Mouse (Mus musculus) layer of hippocampus, adult 2 months (tissue): ENCODE results near the gene Ngef. TPM values are rescaled to one million over a fixed set of nuclear protein-coding genes. Genes with fewer than 3 reads are reported as not detected.
"Not testable (repeated sequence)": the region's sequence is repeated elsewhere in the genome, so short reads cannot be mapped to it uniquely, and the experiment has no call there.

Experiments used
- DNase-seq, 2 experiments: peaks; one replicate each; pipeline ENCODE4 v3.0.0; 2022; ENCODE audit warnings: low spot score in 2 of 2
- H3K27ac ChIP-seq: fragments of 200-600 bp; 2 replicates; pipeline ENCODE4 v1.8.1; 2022
- H3K4me3 ChIP-seq: fragments of 200-600 bp; 2 replicates; pipeline ENCODE4 v1.8.1; 2022; ENCODE audit warnings: mild to moderate bottlenecking
- CTCF ChIP-seq: fragments of 200-600 bp; conservative IDR thresholded peaks from 2 replicates; pipeline ENCODE4 v1.8.1; 2022; ENCODE audit warnings: antibody characterized with exemption, mild to moderate bottlenecking, moderate library complexity
- total RNA-seq, 2 experiments: library from RNA; stranded (reverse); gene quantifications; 2 replicates each; pipeline ENCODE4 v1.2.3; 2021

The Ngef gene
- total RNA-seq, 2 experiments from 2014 or later = 100 to 105 TPM

- peak; percentile 31 for TF ChIP-seq CTCF
- Histone ChIP-seq H3K4me3 (peak overlapping the region; percentile 84), H3K27ac (peak overlapping the region; percentile 94)
- DNase-seq = no peak
Measured at GRCm38 (mm10) chr1:87507857-87508256, 65.8 kb downstream of the Ngef start.

DNA sequence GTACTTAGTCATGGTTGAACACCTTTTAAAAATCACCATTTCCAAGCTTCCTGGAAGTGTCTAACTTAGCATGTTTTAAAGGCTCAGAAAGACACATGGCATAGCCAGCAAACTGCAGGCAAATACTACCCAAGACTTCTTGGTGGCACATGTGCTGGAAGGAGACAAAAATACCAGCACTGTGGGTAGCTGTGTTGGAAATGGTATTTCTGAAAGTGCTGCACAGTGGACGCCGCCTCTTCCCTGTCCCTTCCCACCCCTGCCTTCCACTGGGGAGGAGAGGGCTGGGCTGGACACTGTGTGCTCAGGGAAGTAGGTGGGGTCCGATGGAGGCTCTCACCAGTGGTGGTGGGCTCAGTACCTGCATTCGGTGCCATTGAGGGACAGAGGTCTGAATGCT, 68.1 kb downstream of the Ngef start:
- Histone ChIP-seq H3K27ac (no peak overlapping the region), H3K4me3 (no peak overlapping the region)
- no peak for TF ChIP-seq CTCF
- no peak for DNase-seq

GRCm38 (mm10) chr1:87493542-87493941, 80.1 kb downstream of the Ngef start:
- DNase-seq = peak in 1 of 2 experiments; percentile 61
- H3K27ac ChIP-seq = peak overlapping the region; percentile 77
- no peak for TF ChIP-seq CTCF
- no peak overlapping the region for H3K4me3 ChIP-seq

DNA sequence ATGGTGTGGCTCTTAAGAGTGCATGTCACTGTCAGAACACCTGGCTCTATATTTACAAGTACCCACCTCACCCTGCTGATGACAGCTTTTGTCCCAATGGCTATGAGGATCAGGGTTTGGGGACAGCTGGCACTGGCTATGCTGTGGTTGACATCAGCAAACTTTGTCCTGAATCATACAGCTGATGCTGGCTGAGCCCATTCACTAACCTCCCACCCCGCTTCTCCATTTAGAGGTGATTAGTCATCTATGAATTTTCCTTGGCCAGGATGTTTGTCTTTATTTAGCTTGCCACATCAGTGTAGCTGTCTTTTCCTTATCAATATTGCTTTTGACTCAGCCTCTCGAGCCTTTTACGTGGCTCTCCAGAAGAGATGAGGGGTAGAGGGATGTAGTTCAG, 81.4 kb downstream of the Ngef start:
- H3K27ac ChIP-seq = no peak overlapping the region
- no peak for TF ChIP-seq CTCF
- H3K4me3 ChIP-seq = no peak overlapping the region
- DNase-seq = no peak

- no peak overlapping the region for H3K27ac ChIP-seq
- peak; percentile 43 to 72 for DNase-seq
- no peak for TF ChIP-seq CTCF
- no peak overlapping the region for H3K4me3 ChIP-seq
Measured at GRCm38 (mm10) chr1:87486386-87486785, 87.3 kb downstream of the Ngef start.

DNA sequence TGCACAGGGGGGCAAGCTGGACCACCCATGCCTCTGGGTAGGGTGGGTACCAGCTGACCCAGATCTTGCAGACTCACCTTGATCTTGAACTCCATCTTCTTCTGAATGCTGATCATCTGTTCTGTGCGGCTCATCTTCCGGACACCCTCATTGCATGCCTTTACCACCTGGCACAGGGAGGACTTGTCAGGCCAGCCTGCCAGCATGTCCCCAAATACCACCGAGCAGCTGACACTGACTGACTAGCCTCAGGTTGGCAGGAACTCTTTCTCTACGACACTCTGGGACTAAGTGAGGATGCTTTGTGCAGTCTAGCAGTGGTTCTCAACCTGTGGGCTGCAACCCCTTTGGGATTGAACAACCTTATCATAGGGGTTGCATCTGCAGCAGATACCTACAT, 91.1 kb downstream of the Ngef start:
- Histone ChIP-seq H3K4me3 (no peak overlapping the region), H3K27ac (no peak overlapping the region)
- TF ChIP-seq CTCF = no peak
- DNase-seq = no peak

GRCm38 (mm10) chr1:87475076-87475895, 98.4 kb downstream of the Ngef start:
- TF ChIP-seq CTCF = no peak
- Histone ChIP-seq H3K27ac (peak overlapping the region; percentile 76), H3K4me3 (peak overlapping the region; percentile 42)
- DNase-seq = peak; percentile 58 to 63

DNA sequence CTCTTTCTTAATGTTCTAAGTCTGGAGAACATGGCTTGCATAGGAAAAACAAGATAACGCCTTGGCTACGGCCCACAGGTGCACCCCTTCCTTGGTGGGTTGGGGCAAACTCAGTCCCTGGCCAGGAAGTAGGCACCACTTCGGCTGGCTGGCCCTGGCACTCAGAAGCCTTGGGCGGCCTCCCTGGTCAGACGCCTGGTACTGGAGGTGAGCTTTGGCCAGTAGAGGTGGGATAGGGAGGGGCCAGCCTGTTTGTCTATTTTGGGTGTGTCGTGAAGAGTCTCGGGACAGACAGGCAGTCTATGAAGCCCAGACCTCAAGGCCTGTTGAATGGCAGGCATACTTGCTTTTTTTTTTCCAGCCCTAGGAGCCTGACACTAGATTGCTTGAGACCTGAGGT, 101.1 kb downstream of the Ngef start:
- Histone ChIP-seq H3K4me3 (no peak overlapping the region), H3K27ac (no peak overlapping the region)
- no peak for DNase-seq
- no peak for TF ChIP-seq CTCF

DNA sequence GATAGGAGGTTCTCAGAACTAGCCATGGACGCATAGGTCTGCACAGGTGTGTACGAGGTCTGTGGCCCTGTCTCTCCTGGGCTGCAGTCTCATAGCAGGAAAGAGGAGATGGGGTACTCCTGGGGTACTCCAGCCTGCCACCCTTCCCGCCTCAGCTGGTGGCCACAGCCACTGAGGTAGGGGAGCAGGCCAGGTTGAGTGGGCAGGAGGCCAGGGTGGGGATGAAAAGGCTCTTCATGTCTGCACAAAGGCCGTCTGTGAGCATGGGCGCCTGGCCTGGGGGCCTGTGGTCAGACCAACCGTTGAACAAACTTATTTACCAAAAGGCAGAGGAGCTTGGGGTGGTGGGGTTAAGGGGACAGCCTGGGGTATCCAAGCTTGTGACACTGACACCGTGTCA, 101.8 kb downstream of the Ngef start:
- Histone ChIP-seq H3K4me3 (no peak overlapping the region), H3K27ac (no peak overlapping the region)
- TF ChIP-seq CTCF = no peak
- DNase-seq = no peak

DNA sequence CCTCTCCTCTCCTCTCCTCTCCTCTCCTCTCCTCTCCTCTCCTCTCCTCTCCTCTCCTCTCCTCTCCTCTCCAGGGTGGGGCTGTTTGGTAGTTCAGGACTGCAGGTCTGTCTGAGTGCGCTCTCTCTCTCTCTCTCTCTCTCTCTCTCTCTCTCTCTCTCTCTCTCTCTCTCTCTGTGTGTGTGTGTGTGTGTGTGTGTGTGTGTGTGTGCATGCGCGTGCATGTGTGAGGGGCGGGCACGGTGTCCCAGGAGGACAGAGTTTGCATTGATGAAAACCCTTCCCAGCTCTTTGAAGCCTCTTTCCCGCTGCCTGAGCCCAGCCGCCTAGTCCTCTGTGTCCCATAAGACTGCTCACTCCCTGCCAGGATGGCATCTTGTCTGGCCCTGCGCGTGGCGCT, 103.7 kb downstream of the Ngef start, which contains the start of gene Snorc:
Gene Snorc (plus strand): TSS at position 301 of the 400 bp plus-strand sequence.
- H3K27ac ChIP-seq, H3K4me3 ChIP-seq, DNase-seq: not testable (repeated sequence)

DNA sequence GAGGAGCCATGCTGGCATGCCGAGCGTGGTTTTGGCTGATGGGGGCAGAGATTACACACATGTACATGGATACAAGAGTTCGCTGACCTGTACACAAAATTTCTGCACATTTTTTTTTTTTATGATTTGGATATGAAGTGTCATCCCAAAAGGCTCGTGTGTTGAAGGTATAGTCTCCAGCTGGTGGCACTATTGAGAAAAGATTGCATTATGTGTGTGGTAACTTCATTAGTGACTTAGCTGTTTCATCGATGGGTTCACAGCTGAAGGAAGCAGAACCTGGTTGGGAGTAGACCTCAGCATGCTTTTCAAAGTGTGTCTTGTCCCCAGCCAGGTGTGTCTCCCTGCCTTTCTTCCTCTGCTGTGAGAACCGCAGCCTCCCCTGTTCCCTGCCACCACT, 105.3 kb downstream of the Ngef start:
- peak; percentile 71 for TF ChIP-seq CTCF
- no peak overlapping the region for H3K4me3 ChIP-seq
- H3K27ac ChIP-seq = no peak overlapping the region
- no peak for DNase-seq

DNA sequence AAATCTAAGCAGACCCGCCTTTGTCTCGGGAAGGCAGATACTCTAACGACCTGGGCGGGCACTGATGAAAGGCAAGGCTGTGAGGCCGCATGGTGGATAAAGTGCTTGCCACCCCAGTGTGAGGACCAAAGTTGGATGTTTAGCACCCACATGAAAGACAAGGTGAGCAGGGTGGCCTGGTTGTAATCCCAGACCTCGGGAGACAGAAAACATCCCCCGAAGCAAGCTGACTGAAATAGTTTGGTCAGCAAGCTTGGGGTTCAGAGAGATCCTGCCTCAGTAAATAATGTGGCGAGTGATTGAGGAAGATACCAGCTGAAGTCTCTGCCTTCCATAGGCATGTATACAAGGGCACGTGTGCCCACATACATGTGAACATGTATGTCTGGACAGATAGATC, 106.2 kb downstream of the Ngef start:
- DNase-seq = no peak
- Histone ChIP-seq H3K4me3 (no peak overlapping the region), H3K27ac (no peak overlapping the region)
- TF ChIP-seq CTCF = no peak

DNA sequence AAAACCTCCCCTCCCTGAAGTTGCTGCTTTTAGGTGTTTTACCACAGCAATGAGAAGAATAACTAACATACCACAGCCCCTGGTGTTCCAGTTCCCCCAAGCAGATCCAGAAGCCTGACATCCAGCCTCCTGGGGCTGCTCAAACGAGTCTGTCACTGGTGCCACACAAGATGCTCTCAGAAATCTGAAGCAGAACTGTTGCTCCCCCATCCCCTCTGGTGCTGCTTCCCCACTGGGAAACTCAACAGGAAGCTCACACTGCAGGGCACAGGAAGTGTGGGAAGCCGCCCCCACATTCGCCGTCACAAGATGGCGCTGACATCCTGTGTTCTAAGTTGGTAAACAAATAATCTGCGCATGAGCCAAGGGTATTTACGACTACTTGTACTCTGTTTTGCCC, 113.8 kb downstream of the Ngef start:
- H3K4me3 ChIP-seq, H3K27ac ChIP-seq, DNase-seq: not testable (repeated sequence)

DNA sequence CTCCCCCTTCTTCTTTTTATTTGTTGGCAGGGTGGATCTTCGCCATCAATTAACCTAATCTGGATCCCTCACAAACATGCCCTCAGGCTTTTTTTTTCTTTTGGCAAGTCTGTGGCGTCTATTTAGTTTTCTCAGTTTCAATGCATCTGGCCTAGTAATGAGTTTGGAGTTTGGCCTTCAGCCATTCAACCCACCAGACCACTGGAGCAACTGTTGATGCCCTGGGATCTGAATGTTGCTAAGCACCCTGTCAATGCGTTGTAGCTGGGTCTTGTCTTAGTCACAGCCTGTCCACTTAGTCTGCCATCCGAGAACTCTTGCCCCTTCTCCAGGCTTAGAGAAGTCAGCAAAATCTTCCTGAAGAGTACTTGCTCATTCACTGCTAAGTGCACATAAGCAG, 115.6 kb downstream of the Ngef start:
- Histone ChIP-seq H3K4me3 (no peak overlapping the region), H3K27ac (no peak overlapping the region)
- no peak for TF ChIP-seq CTCF
- no peak for DNase-seq
